Mouse (Mus musculus): ENCODE measurements around the gene Rab28.
"Not testable (repeated sequence)": the region's sequence is repeated elsewhere in the genome, so short reads cannot be mapped to it uniquely, and the experiment has no call there.

Rab28 gene

DNA sequence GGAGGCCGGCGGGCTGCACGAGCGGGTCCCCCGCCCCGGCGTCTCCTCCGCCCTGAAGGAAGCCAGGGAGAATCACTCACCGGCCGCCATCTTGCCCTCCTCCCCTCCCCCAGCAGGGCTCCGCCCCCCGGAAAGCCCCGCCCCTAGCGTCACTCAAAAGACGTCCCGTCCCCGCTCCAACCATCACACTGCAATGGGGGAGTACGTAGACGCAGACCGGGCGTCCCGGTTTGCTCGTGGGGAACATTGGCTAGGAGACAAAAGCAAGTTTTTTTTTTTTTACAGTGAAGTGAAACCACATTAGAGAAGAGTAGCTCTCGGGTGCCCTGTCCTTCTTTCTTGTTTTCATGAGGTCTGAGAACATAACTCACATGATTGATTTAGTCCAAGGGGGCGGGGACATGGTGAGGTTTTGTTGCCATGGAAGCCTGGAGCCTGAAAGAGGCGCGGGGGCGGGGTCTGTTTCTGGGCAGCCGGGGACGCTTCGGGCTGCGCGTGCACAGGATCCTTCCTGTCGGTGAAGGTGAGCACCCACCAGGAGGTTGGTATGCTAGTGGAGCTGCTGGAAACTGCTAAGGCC is at the start of gene Rab28:
TSS of gene Rab28 (minus strand) at position 107 of the 580 bp plus-strand sequence.
- peak; percentile 96 for DNase-seq (ENCODE audit: low spot score)

DNA sequence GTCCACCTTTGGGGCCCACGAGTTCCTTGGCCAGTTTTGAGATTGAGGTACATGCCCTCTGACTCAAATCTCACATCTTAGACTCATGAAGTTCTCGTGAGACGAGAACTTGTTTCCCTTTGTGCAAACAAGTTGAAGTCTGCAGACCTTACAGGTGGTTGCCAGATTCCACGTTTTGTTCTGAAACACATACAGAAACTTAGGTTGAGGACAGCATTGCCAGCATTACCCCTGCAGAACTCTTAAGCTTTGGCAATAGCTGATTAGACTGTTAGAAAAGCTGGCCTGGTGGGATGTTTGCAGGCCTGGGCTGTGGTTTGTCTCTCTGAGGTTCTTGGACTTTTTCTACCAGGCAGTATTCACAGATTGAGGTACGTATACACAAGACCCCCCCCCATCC is 49.4 kb upstream of the Rab28 start:
- DNase-seq (ENCODE audit: low spot score): no peak

DNA sequence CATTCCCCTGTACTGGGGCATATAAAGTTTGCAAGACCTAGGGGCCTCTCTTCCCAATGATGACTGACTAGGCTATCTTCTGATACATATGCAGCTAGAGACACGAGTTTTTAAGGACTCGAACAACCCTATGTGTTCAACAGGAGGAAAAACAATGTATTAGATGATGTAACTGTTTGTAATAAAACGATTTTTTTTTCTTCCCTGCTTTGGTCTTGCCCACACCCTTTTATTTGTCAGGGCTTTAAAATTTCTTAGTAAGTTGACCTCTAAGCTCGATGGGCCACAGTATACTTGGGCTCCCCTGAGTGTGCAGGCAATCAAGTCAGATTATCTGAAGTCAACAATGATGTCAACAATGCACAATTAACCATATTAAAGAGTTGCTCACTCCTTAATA is 48.4 kb upstream of the Rab28 start:
- no peak for DNase-seq (ENCODE audit: low spot score)

DNA sequence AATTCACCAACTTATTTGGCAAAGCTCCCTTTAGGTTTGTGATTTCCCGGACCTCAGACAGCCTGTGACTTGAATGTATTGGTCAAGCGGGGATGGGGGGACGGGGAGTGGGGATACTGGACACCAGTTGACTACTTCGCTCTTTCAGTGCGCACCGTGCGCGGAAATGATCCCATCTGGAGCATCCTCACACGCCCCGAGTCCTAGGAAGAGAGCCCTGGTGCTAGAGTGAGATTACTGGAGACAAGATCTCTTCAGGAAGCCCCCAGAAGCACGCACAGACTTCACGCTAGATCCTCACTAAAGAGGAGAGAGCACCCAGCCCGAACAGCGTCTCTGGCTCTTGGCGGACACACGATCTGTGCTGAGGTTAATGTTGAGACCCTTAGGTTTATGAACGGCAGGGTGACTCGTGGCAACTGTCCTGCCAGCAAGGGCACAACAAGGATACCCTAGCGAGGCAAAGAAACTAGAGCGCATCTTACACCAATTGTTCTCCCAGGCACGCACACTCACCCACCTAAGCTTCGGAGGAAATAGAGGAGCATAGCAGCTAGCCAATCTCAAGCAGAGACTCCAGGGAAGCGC is 47.5 kb upstream of the Rab28 start:
- DNase-seq (ENCODE audit: low spot score): no peak

DNA sequence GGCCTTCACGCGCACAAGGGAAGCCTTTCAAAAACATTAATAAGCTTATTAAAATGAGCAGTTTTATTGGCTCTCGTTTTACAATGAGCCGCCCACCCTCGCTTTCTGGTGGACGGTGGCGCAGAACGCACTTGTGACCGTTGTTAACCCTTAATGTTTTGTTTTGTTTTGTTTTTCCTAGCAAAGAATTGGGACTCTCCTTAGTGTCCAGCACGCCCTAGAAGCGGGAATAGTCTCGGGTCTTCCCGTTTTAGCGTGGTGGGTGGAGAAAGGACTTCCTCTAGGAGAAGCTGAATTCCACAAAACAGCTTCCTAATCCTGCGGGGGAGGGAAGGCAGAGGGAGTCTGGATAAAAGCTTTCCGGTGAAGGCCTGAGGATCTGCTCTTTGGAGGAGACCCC is 46.9 kb upstream of the Rab28 start:
- no peak for DNase-seq (ENCODE audit: low spot score)

DNA sequence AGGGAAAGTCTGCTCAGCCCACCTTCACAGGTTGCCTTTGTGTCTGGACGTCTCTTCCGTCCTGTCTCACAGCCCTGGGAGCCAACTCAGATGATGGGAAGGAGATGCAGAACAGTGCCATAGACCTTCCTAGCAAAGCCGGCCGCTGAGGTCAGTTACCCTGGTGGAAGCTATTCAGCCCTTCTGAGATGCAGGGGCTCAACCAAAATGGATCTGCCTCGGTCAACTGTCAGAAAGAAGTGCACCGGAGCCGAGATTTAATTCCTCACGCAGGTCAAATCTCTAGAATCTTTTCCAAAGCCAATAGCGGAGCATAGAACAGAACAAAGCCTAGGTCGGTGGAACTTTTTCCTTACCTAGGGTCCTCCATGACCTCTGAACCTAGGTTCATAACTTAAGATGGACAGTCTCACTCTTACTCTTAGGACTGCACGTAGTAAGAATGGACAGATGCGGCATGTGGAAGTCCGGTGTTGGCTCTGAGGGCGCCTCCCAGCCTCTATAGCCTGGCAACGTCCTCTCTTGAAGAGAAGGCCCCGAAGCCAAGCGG is 46.3 kb upstream of the Rab28 start:
- DNase-seq (ENCODE audit: low spot score): no peak

DNA sequence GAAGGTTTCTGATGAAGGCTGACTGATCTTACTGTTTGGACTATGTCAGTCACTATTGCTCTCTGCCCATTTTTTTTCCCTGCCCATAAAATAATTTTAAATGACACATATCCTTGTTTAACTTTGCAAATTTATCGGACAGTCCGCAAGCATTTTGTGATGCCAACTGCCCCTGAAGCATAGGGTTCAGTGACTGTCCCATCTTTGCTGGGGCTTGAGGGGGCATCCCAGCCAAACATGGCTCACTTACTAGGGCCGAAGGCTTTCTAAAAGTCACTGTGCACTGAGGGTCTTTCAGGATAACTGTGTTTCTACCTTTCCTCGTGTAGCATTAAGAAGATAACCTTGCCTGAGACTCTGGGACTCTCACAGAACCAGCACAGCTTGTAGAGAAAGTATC is 44.8 kb upstream of the Rab28 start:
- no peak for DNase-seq (ENCODE audit: low spot score)

DNA sequence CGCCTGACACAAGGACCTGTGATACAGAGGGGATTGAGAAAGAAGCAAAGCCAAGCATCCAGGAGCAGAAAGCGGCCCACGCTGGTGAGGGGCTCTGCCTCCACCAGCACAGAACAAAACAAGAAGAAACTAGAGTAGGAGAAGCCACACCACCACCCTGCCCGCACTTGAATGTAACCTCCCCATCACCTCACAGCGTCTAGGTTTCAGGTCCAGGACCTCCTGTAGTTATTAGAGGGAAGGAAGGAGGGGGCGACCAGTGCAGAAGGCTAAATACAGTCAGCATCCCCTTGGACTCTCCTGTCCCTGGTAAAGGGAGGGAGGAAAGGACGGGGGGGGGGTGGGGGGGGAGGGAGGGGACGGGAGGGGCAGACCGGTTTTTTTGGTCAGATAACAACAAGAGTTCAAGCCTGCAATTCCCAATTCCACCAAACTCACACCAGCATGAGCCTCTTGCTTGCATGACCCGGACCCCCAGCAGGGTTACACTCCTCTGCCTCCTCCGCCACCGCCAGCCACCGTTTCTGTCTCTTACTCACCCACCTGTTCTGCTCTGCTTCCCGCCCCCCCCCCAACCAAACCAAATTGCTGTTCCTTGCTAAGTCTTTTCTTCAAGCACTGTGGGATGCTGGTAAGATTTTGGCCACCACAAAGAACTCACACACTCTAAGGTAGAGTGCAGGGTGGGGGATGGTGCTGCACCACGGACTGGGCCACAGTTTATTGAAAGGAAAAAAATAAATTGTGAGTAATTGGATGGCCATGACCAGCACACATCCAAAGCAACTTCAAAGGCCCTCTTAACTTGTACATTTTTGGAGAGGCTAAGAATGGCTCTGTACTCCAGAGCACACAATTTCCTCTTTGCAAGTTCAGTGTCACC is 37.2 kb upstream of the Rab28 start:
- no peak for DNase-seq (ENCODE audit: low spot score)

DNA sequence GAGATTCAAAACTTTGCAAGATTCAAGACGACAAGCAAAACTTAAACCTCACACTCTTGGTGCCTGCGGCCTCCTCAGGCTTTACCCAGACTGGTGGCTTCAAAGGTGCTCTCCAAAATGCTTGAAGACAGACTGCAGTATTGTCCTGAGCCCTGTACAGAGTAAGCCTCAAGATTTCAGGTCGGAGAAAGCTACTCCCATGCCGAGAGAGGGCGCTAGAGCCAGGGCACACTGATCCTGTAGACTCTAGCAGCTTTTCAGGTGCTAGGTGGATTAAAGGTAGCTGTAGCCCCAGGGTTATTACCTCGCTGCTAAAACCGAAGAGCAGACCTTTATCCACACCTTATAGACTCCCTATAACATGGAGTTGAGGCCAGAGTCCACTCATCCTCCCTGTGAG is 36.3 kb upstream of the Rab28 start:
- no peak for DNase-seq (ENCODE audit: low spot score)

DNA sequence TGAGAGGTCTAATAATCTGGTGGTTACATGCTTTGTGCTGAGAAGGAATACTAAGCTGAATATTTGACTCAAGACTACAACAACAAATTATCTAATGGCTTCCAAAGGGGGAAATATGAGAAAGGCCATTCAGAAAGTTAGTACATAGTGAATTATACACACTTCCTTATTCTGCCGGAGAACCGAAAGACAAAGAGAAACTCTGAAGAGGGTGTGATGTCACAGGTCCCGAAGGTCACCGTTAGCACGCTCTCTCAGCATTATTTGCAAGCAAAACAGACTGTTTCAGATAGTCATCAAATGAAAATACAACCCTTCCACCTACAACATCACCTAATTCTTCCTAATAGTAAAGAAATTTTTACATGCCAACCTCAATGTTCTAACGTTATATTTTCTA is 30.9 kb upstream of the Rab28 start:
- DNase-seq (ENCODE audit: low spot score): no peak

DNA sequence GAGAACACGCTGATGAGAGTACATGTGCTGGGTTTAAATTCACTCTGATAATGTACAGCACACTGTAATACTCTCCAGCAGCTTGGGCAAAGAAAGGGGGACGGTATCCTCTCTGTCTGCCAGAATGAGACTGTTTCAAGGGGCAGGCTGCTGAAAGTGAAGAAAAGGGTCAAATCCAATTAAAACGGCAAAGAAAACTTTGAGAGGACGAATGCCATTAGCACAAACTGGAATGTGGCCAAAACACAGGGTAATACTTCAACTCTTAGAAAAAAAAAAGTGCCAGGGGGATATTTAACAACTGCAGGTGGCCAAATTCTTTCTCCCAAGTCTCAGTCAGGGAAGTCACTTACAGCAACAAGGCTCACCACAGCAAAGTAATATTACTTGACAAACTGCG is 29.1 kb upstream of the Rab28 start:
- DNase-seq (ENCODE audit: low spot score): no peak

DNA sequence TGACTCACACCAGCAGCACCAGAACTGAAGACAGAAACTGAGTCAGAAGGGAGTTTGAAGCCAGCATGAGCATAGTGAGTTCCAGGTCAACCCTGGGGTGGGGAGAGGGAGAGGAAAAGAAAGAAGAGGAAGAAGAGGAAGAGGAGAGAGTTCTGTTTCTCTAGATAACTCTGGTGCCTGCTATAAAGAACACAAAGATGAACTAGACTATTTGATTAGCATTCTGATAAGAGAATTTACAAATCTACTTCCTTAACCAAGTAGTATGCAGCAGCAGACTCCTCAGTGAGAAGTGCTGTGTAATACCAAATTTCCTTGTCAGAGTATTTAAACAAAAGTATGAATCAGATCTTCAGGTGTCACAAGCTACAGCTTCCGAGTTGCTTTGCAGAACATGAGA is 19.1 kb upstream of the Rab28 start:
- DNase-seq (ENCODE audit: low spot score): no peak

DNA sequence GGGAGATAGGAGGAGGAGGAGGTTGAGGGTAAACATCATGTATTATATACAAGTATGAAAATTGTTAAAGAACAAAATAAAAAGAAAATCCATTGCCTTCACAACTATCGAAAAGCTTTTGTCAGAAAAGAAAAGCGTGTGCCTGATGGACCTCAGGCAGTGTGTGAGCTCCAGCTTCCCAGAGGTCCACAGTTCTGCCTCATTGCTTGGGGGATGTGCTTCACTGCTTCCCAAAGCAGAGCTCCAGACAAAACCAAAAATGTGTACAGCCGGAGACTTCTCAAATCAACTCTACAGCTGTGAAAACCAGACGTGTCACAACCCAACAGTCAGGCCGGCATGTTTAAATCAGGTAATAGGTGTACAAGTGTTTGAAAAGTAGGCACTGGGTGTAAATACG is 17.6 kb upstream of the Rab28 start:
- DNase-seq (ENCODE audit: low spot score): no peak

DNA sequence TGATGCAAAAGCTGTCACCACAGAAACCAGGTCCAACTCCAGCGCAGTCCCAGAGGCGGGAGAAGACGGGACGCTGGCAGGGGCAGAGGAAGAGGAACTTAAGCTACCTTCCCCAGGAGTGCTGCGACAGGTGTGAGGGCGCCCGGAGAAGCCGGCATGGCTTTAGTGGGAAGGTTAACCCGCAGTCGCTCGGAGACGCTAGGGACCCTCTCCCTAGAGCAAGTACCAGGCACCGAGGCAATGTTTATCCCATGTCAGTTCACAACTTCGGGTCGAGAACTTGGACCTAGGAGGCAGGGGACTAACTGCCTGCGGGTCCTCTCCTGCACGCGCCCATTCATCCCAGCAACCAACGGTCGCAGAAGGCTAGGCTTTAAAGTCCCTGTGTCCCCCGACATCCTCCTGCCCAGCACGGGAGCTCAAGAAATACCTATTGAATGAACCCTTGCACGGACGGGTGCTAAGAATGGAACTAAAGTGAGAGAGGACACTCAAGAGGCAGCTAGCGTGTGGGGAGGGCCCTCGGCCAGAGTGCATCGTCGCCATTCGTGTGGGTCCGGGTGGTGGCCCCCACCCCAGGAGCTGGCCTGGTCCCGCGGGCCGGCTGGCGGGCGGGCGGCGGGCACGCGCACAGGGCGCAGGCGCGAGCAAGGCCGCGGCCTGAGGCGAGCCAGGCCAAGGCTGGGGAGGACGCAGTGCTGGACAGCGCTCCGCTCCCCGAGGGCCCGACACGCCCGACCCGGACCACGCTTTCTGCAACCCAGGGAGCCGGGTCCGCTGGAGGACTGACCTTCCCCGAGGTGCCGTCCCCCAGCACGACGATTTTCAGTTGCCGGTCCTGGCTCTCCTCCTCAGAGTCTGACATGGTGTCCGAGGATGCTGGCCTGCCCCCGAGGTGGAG is 592 bp downstream of the Rab28 start:
- peak; percentile 67 for DNase-seq (ENCODE audit: low spot score)

DNA sequence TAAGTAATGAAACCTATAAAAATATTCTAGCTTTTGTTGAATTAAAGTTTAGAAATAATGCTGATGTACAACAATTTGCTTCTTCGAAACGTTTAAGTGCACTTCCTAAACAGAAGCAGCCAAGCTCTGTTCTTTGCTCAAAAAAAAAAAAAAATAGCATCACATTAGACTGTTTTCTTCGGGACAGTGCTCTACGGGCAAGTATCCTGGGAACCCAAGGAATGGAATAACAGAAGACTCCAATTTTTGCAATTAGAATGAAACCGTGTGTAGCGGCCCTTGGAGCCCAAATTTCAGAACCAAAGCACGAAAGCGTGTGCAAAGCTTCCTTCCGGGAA is 1.2 kb downstream of the Rab28 start:
- no peak for DNase-seq (ENCODE audit: low spot score)

DNA sequence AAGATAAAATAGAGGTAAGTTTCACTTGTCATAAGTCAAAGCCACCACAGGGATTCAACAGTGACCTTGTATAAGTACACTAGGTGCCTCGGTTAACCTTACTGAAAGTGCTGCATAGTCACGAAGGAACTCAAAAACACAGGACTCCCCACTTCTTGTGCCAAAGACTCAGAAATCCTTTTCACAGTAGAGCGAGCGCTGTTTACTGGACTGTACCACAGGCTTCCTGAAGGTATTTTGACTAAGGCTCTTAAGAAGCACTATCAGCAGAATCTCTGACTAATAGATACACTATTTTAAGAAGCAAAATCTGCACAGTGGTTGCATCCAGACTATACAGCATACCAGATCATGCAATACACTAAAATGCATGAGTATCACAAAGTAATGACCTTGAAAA is 6.9 kb downstream of the Rab28 start:
- not testable (repeated sequence) for DNase-seq (ENCODE audit: low spot score)

DNA sequence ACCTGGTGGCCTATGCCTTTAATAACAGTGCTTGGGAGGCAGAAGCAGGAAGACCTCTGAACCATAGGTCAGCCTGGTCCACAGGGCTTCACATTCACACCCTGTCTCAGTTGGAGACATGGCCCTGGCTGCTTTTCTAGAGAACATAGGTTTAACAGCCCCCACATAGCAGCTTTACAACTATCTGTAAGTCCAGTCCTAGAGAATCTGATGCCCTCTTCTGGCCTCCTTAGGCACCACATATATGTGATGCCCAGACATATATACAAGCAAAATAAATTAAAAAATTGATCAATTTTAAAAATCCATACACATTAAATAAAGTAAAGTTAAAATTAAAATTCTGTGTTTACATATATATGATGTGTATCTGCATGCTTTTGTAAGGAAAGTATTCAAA is 10.0 kb downstream of the Rab28 start:
- no peak for DNase-seq (ENCODE audit: low spot score)

DNA sequence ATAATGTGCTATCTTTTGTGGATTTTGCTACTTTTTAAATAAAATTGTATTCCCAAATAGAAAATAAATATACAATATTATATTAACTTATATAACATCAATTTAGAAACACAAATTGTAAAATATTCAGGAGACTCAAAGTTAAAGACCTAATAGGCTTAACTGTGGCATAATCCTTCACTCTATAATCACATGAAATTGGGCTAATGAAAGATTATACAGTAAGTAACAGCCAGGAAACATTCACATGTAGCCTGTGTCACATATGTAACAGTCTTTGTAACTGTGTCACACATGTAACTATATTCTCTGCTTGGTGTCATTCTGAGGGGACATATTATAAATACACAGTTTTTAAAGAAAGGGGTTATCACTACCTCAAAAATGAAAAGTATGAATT is 22.9 kb downstream of the Rab28 start:
- DNase-seq (ENCODE audit: low spot score): no peak

DNA sequence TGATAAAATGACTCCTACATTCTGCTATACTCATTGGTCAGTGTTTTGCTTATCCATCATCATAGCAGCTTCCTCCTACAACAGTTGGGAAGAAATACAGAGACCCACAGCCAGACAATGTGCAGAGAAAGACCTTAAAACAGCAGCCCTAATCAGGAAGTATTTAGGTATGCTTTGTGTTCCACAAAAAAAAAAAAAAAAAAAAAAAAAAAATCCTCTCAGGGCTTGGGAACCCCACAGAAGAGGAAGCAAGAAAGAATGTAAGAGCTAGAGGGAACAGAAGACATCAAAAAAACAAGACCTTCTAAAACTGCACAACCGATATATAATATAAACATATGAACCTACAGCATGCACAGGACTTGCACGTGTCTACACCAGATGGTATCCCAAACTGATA is 24.0 kb downstream of the Rab28 start:
- no peak for DNase-seq (ENCODE audit: low spot score)

DNA sequence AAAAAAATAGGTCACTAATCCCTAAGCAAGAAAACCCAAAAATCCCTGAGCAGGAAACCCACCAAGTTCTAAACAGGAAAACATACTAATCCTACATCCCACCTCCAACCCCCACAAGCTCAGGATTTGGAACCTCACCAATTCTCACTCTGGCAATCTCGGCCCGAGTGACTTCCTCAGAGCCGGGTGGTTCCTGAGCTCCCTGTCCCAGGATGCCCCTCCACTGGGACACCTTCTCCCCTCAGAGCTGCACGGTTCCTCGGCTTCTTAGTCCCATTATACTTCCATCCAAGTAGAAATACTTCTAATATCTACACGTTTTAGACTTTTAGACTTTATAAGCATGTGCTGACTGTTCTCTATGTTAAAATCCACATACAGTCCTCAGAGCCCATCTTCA is 41.9 kb downstream of the Rab28 start:
- DNase-seq (ENCODE audit: low spot score): no peak

DNA sequence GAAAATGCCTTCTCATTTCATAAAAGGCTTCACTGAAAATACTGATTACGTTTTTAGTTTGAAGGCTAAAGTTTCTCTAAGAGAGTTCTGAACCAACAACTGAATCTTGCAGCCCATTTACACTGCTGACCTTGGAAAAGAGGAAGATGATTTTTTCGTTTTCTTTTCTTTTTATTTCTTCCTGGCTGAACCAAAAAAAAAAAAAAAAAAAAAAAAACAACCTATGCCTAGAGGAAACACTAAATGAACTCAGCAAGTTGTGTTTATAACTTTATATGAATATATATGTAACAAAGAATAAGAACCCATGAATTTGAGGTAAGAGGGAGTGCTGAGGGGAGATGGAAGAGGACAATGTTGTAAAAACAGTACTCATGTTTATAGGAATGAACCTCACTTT is 71.2 kb downstream of the Rab28 start:
- DNase-seq (ENCODE audit: low spot score): no peak
